Mouse (Mus musculus) liver, embryonic 11.5 days (tissue): Measurements from ENCODE around the gene Nhsl2. TPM values are rescaled to one million over a fixed set of nuclear protein-coding genes. Genes with fewer than 3 reads are reported as not detected.

Experiments used
- ATAC-seq: fragments of 200-750 bp; cut with Nextera tagmentation; replicated peaks from 2 replicates; pipeline ENCODE4 v1.8.0; 2017; ENCODE audit warnings: moderate number of reproducible peaks, mild to moderate bottlenecking, moderate TSS enrichment, moderate library complexity; ENCODE audit not compliant: low FRiP score
- DNase-seq: peaks from one replicate; pipeline ENCODE4 v3.0.0-alpha.2; 2017; ENCODE audit warnings: low spot score
- H3K27ac ChIP-seq: fragments of 300-500 bp; sonication (generic); 2 replicates; pipeline ENCODE4 v1.5.1; 2014; ENCODE audit warnings: mild to moderate bottlenecking, low read depth, low read length, control low read depth
- H3K27me3 ChIP-seq: fragments of 300-500 bp; sonication (generic); replicated peaks from 2 replicates; pipeline ENCODE4 v1.6.1; 2014; ENCODE audit warnings: low read length, mixed read lengths; ENCODE audit not compliant: control insufficient read depth, insufficient read depth
- H3K36me3 ChIP-seq: fragments of 300-500 bp; sonication (generic); 2 replicates; pipeline ENCODE4 v1.6.1; 2014; ENCODE audit warnings: mild to moderate bottlenecking, low read length, moderate library complexity, mixed read lengths; ENCODE audit not compliant: control insufficient read depth, insufficient read depth
- H3K4me1 ChIP-seq: fragments of 300-500 bp; sonication (generic); replicated peaks from 2 replicates; pipeline ENCODE4 v1.6.1; 2014; ENCODE audit warnings: low read length, mixed read lengths; ENCODE audit not compliant: control insufficient read depth, insufficient read depth
- H3K4me2 ChIP-seq: fragments of 300-500 bp; sonication (generic); 2 replicates; pipeline ENCODE4 v1.6.1; 2014; ENCODE audit warnings: mild to moderate bottlenecking, control low read depth, moderate library complexity
- H3K4me3 ChIP-seq: fragments of 300-500 bp; sonication (generic); 2 replicates; pipeline ENCODE4 v1.5.1; 2014; ENCODE audit warnings: low read depth, low read length, control low read depth
- H3K9ac ChIP-seq: fragments of 300-500 bp; sonication (generic); 2 replicates; pipeline ENCODE4 v1.6.1; 2014; ENCODE audit warnings: low read depth, low read length, control low read depth
- H3K9me3 ChIP-seq: fragments of 300-500 bp; sonication (generic); 2 replicates; pipeline ENCODE4 v1.6.1; 2016; ENCODE audit warnings: low read length, inconsistent platforms, mixed read lengths; ENCODE audit not compliant: control insufficient read depth
- WGBS: fragments of 180-500 bp; shearing (Covaris S2); extraction: QIAGEN DNeasy Blood & Tissue Kit; methylation state at CpG from one replicate; pipeline ENCODE4 v1.1.7; 2014; 5-methylcytosine and 5-hydroxymethylcytosine counted together
- polyA plus RNA-seq: library from polyadenylated mRNA; unstranded; fragments of >200 nt; fragmentation: Nextera tagmentation; extraction: Ambion mirVana; gene quantifications from 2 replicates; pipeline ENCODE4 v1.2.1, GENCODE M21; 2014

Nhsl2 gene
- polyA plus RNA-seq, 1 experiment from 2014 or later, result 9.0 TPM

- Histone ChIP-seq H3K4me1 (no peaks in the 10 kb centered on the region), H3K4me2 (no peak overlapping the region), H3K4me3 (no peak overlapping the region), H3K9ac (no peak overlapping the region), H3K27me3 (peaks cover 30% of the 10 kb centered on the region), H3K27ac (no peak overlapping the region), H3K36me3 (no peaks in the 10 kb centered on the region), H3K9me3 (no peaks in the 10 kb centered on the region)
- ATAC-seq (no peak), DNase-seq (no peak)
- 42% methylated on average over 2 of the region's 2 CpGs for WGBS
These were observed 132.3 kb downstream of the Nhsl2 start for GRCm38 (mm10) chrX:101981450-101981849.

- H3K9me3 ChIP-seq, result no peaks in the 10 kb centered on the region
- no peak for ATAC-seq
- H3K4me2 ChIP-seq, result no peak overlapping the region
- no peaks in the 10 kb centered on the region for H3K36me3 ChIP-seq
- 41% methylated on average over 6 of the region's 6 CpGs for WGBS
- H3K27ac ChIP-seq, result no peak overlapping the region
- H3K4me1 ChIP-seq, result no peaks in the 10 kb centered on the region
- peaks cover 29% of the 10 kb centered on the region for H3K27me3 ChIP-seq
- H3K9ac ChIP-seq, result no peak overlapping the region
- H3K4me3 ChIP-seq, result no peak overlapping the region
- no peak for DNase-seq
These were observed 134.5 kb downstream of the Nhsl2 start for GRCm38 (mm10) chrX:101983638-101984037.

GRCm38 (mm10) chrX:101986657-101987367 is 137.6 kb downstream of the Nhsl2 start:
- H3K27me3 ChIP-seq, result peaks cover 33% of the 10 kb centered on the region
- ATAC-seq, result no peak
- H3K27ac ChIP-seq, result no peak overlapping the region
- no peaks in the 10 kb centered on the region for H3K9me3 ChIP-seq
- H3K4me1 ChIP-seq, result no peaks in the 10 kb centered on the region
- H3K9ac ChIP-seq, result no peak overlapping the region
- no peak overlapping the region for H3K4me3 ChIP-seq
- H3K36me3 ChIP-seq, result no peaks in the 10 kb centered on the region
- no peak for DNase-seq
- WGBS, result 43% methylated on average over 9 of the region's 9 CpGs
- H3K4me2 ChIP-seq, result no peak overlapping the region

GRCm38 (mm10) chrX:101993841-101994571 is 144.8 kb downstream of the Nhsl2 start:
- DNase-seq, result no peak
- H3K9ac ChIP-seq, result no peak overlapping the region

GRCm38 (mm10) chrX:101996726-101997125 is 147.5 kb downstream of the Nhsl2 start:
- Histone ChIP-seq H3K9me3 (no peaks in the 10 kb centered on the region), H3K36me3 (no peaks in the 10 kb centered on the region), H3K27ac (no peak overlapping the region), H3K27me3 (peaks cover 28% of the 10 kb centered on the region), H3K9ac (no peak overlapping the region), H3K4me3 (no peak overlapping the region), H3K4me2 (no peak overlapping the region), H3K4me1 (no peaks in the 10 kb centered on the region)
- DNase-seq (no peak), ATAC-seq (no peak)
- 85% methylated on average over 2 of the region's 2 CpGs for WGBS

More at GRCm38 (mm10) chrX:101993841-101994571, 144.8 kb downstream of the Nhsl2 start:
- Histone ChIP-seq H3K36me3 (no peaks in the 10 kb centered on the region), H3K27ac (no peak overlapping the region), H3K4me2 (no peak overlapping the region), H3K4me1 (no peaks in the 10 kb centered on the region), H3K4me3 (no peak overlapping the region), H3K27me3 (peaks cover 18% of the 10 kb centered on the region), H3K9me3 (no peaks in the 10 kb centered on the region)
- ATAC-seq, result no peak
- 49% methylated on average over 12 of the region's 12 CpGs for WGBS

- WGBS, result 23% methylated on average over 20 of the region's 20 CpGs
- Histone ChIP-seq H3K36me3 (no peaks in the 10 kb centered on the region), H3K9ac (no peak overlapping the region), H3K4me3 (no peak overlapping the region), H3K9me3 (no peaks in the 10 kb centered on the region), H3K4me1 (no peaks in the 10 kb centered on the region), H3K27me3 (peaks cover 69% of the 10 kb centered on the region), H3K4me2 (peak overlapping the region; percentile 50), H3K27ac (no peak overlapping the region)
- DNase-seq (no peak), ATAC-seq (no peak)
These were observed 154.6 kb downstream of the Nhsl2 start for GRCm38 (mm10) chrX:102003632-102004315.

- no peak for ATAC-seq
- Histone ChIP-seq H3K9me3 (no peaks in the 10 kb centered on the region), H3K27me3 (peaks cover 71% of the 10 kb centered on the region), H3K4me1 (no peaks in the 10 kb centered on the region), H3K4me3 (no peak overlapping the region), H3K36me3 (no peaks in the 10 kb centered on the region), H3K4me2 (peak overlapping the region; percentile 50), H3K27ac (no peak overlapping the region), H3K9ac (no peak overlapping the region)
- WGBS, result 24% methylated on average over 7 of the region's 7 CpGs
- DNase-seq, result no peak
These were observed 155.2 kb downstream of the Nhsl2 start for GRCm38 (mm10) chrX:102004370-102004769.

GRCm38 (mm10) chrX:102005141-102005641 is 156.0 kb downstream of the Nhsl2 start:
- Histone ChIP-seq H3K4me3 (peak overlapping the region; percentile 10; the same call in 1 of the 2 replicates), H3K9me3 (no peaks in the 10 kb centered on the region), H3K27ac (no peak overlapping the region), H3K4me2 (peak overlapping the region; percentile 37), H3K4me1 (no peaks in the 10 kb centered on the region), H3K9ac (no peak overlapping the region), H3K27me3 (peaks cover 63% of the 10 kb centered on the region), H3K36me3 (no peaks in the 10 kb centered on the region)
- ATAC-seq (no peak), DNase-seq (no peak)
- 27% methylated on average over 10 of the region's 10 CpGs for WGBS
